Mouse (Mus musculus) midbrain, embryonic 15.5 days (tissue): Measurements from ENCODE around the gene Slc52a3. TPM values are rescaled to one million over a fixed set of nuclear protein-coding genes. Genes with fewer than 3 reads are reported as not detected.

Experiments
- microRNA counts: library from miRNA; unstranded; fragments of <30 nt; microRNA quantifications from one replicate; lab custom pipeline; 2016
- microRNA-seq: library from miRNA; unstranded; fragments of <30 nt; microRNA quantifications from one replicate; pipeline ENCODE4, GENCODE M21; 2016
- polyA plus RNA-seq: library from polyadenylated mRNA; unstranded; fragments of >200 nt; fragmentation: Nextera tagmentation; extraction: Ambion mirVana; gene quantifications from 2 replicates; pipeline ENCODE4 v1.2.1, GENCODE M21; 2015

Slc52a3 gene
- polyA plus RNA-seq, 1 experiment from 2014 or later: 1.3 TPM

MicroRNAs within 50 kb of the gene (microRNA counts, 519-probe panel; counts per million panel counts)
- microRNA mmu-miR-1953 (lab: Ali Mortazavi, UCI): not detected

Small RNA genes within 50 kb of the gene (microRNA-seq; reads per million reads assigned to microRNA genes)
- not detected for gene Mir1953

Other genes with a start within 250 kb of the Slc52a3 start
- 0.18 and 0.36 TPM in 2 replicates for gene Rspo4, start 153.6 kb upstream of the Slc52a3 start, polyA plus RNA-seq
- 0.18 and 0.23 TPM in 2 replicates for gene Angpt4, start 85.3 kb upstream of the Slc52a3 start, polyA plus RNA-seq
- gene Fam110a, start 16.3 kb upstream of the Slc52a3 start, polyA plus RNA-seq: 61.2 and 62.8 TPM in 2 replicates
- gene Scrt2, start 85.0 kb downstream of the Slc52a3 start, polyA plus RNA-seq: 10.7 and 10.9 TPM in 2 replicates
- gene Srxn1, start 109.0 kb downstream of the Slc52a3 start, polyA plus RNA-seq: 21.5 and 23.7 TPM in 2 replicates
- gene Tcf15, start 147.1 kb downstream of the Slc52a3 start, polyA plus RNA-seq: 1.1 TPM in 2 replicates
- 106 and 110 TPM in 2 replicates for gene Csnk2a1, start 230.3 kb downstream of the Slc52a3 start, polyA plus RNA-seq